Mouse (Mus musculus) thymus, adult 2 months (tissue): Measurements from ENCODE around the gene Asdurf. TPM values are rescaled to one million over a fixed set of nuclear protein-coding genes. Genes with fewer than 3 reads are reported as not detected.

Source experiments
- DNase-seq: peaks from one replicate; pipeline ENCODE4 v3.0.0; 2021
- H3K27ac ChIP-seq: fragments of 200-500 bp; 2 replicates; pipeline ENCODE4 v1.5.1; 2012; ENCODE audit warnings: low read length, control low read depth; ENCODE audit not compliant: control insufficient read depth, insufficient read depth
- H3K27me3 ChIP-seq: fragments of 200-500 bp; 2 replicates; pipeline ENCODE4 v1.6.1; 2012; ENCODE audit warnings: mild to moderate bottlenecking, low read length, moderate library complexity, mixed read lengths; ENCODE audit not compliant: control insufficient read depth, insufficient read depth
- H3K36me3 ChIP-seq: fragments of 200-500 bp; 2 replicates; pipeline ENCODE4 v1.6.1; 2012; ENCODE audit warnings: mild to moderate bottlenecking, low read length, moderate library complexity; ENCODE audit not compliant: control insufficient read depth, insufficient read depth
- H3K4me1 ChIP-seq: fragments of 200-500 bp; replicated peaks from 2 replicates; pipeline ENCODE4 v1.6.1; 2012; ENCODE audit warnings: low read length; ENCODE audit not compliant: control insufficient read depth, insufficient read depth
- H3K4me3 ChIP-seq: fragments of 200-500 bp; 2 replicates; pipeline ENCODE4 v1.5.1; 2012; ENCODE audit warnings: mild to moderate bottlenecking, low read length, control low read depth, moderate library complexity; ENCODE audit not compliant: control insufficient read depth, insufficient read depth
- CTCF ChIP-seq: fragments of 200-500 bp; IDR thresholded peaks from 2 replicates; pipeline ENCODE4 v1.5.1; 2012; ENCODE audit warnings: mild to moderate bottlenecking, control low read depth, low read length, moderate library complexity, borderline replicate concordance; ENCODE audit not compliant: control insufficient read depth, poor library complexity, insufficient read depth; ENCODE audit errors: extremely low read depth
- POLR2A ChIP-seq: fragments of 200-500 bp; IDR thresholded peaks from 2 replicates; pipeline ENCODE4 v1.6.1; 2012; ENCODE audit warnings: mild to moderate bottlenecking, low read length, control low read depth, moderate library complexity; ENCODE audit not compliant: control insufficient read depth, poor library complexity, insufficient read depth; ENCODE audit errors: extremely low read depth
- WGBS: fragments of 180-500 bp; shearing (Covaris S2); methylation state at CpG from one replicate; pipeline ENCODE4 v1.1.7; 2018; 5-methylcytosine and 5-hydroxymethylcytosine counted together
- polyA plus RNA-seq: library from polyadenylated mRNA; depleted of rRNA; stranded (reverse); fragments of >200 nt; gene quantifications from 2 replicates; pipeline ENCODE4 v1.2.3, GENCODE M21; 2012; rRNA removed

The Asdurf gene
- polyA plus RNA-seq, 1 experiment: not detected

DNA sequence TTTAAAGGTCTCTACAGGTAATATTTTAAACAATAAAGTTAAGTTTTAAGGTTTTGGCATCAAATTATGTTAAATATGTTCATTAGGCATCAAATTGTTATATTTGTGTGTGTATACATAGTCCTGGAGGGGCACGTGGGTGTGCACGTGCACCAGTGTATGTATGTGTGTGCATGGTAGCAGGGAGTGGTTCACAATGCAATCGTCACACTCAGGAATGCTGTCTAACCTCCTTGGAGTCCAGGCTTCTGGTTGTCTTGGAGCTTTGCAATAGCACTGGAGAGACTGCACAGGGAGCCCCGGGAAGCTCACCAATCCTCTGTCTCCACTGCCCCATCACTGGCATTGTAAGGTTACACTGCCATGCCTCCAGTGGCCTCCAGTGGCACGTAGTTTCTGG, 29.2 kb downstream of the Asdurf start:
- DNase-seq: no peak
- TF ChIP-seq POLR2A (no peak), CTCF (no peak)
- no peaks in the 10 kb centered on the region for H3K27me3 ChIP-seq
- no peak overlapping the region for H3K4me3 ChIP-seq
- WGBS: 97% methylated on average over 5 of the region's 5 CpGs
- peaks cover 2% of the 10 kb centered on the region for H3K36me3 ChIP-seq
- no peaks in the 10 kb centered on the region for H3K4me1 ChIP-seq
- no peak overlapping the region for H3K27ac ChIP-seq

DNA sequence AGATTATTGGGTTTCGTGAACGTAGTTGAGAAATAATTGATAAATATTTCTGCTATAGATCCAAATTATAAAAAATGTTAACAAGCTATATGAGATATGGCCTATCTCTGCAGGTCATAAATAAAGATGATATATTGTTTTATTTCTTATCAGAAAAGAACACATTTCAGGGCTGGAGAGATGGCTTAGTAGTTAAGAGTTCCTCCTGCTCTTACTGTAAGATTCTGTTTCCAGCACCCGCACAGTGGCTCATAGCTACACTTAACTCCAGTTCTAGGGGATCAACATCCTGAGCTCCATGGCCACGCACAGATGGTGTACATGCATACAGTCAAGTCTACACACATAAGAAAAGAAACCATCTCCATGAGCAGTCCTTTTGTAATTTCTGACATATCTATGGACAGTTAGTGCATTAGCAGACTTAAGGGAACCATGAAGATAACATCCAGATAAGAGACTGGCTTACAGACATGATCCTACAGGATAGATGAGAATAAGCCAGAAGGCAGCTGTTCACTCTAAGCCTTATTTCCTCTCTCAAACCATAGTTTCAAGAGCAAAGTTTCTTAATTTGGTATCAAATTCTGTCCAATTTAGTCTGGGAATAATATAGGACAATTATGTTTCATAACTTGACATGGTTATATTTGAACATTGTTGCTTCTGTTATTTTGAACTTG, 30.6 kb downstream of the Asdurf start:
- H3K36me3 ChIP-seq: peaks cover 8% of the 10 kb centered on the region
- no peaks in the 10 kb centered on the region for H3K27me3 ChIP-seq
- 98% methylated on average over 4 of the region's 4 CpGs for WGBS

DNA sequence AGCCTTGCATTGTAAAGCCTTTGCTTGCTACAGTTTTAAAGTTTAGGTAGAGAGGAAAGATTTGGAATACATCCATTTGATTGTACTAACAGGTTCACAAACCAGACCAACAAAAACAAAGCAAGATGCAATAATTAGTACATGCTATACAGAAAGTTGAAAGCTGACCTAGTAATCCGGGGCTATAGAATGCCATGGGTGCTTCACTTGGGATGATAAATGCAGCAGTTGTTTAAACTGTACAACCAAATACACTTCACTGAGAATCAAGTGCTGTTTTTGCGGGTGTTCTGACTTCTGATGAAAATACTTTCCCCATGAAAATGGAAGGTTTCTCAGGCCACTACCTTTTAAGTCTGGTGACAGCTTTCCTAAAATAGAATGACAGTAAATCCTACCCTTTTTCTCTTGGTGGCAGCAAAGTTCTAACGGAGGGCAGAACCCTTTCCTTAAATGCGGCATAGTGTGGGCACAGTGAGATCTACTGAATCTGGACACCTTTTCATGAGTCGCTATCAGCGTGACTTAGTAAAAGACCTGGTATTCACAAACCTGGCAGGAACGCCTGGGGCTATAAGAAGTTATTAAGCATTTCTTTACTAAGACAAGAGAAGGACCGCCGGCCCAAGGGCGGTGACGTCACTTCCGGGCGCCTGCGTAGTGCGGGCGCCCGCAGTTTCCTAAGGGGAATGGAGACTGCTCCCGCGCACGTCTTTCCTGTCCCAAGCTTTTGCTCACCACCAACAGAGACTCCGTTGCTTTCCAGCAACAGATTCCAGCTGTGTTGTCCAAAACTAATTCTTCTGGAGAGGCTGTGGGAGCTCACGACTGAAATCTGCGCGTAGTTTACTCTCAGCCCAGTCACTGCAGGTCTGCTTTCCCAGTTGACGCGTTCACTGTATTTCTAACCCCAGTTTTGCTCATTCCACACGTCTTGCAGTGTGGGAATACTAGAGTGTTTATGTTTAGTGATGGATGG, 39.1 kb downstream of the Asdurf start, which contains the start of gene Osgepl1:
Osgepl1 (plus strand) TSS at position 636 of the 979 bp plus-strand sequence.
- WGBS: 2% methylated on average over 27 of the region's 27 CpGs
- DNase-seq: peak; percentile 82
- Histone ChIP-seq H3K27ac (peak within 1 kb of the TSS; percentile 9; the same call in 1 of the 2 replicates), H3K4me1 (no peaks in the 10 kb centered on the region), H3K4me3 (peak within 1 kb of the TSS; percentile 83), H3K27me3 (no peaks in the 10 kb centered on the region), H3K36me3 (peaks cover 8% of the 10 kb centered on the region)
- TF ChIP-seq POLR2A (peak; percentile 51), CTCF (no peak)

More for the DNA sequence above, 30.6 kb downstream of the Asdurf start:
- TF ChIP-seq CTCF (no peak), POLR2A (no peak)
- H3K27ac ChIP-seq: no peak overlapping the region
- no peak for DNase-seq
- H3K4me1 ChIP-seq: no peaks in the 10 kb centered on the region
- H3K4me3 ChIP-seq: no peak overlapping the region

DNA sequence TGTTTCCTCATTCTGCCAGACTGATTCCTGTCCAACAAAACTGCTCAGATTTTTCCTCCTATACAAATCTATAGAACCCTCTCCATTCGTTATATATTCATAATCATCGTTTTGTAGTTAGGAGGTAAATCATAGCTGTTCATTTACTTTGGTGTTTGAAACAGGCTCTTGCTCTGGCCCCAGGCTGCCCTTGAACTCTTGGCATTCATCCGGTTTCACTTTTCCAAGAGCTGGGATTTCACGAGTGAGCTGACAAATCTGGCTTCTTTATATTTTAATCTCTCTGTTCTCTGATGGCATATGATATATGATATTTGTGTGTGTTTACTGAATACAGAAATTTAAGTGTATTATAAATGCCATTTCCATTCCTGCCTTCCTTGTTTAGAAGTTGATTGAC, 51.9 kb downstream of the Asdurf start:
- TF ChIP-seq CTCF: no peak
- TF ChIP-seq POLR2A: no peak
- 93% methylated on average over 4 of the region's 4 CpGs for WGBS
- no peaks in the 10 kb centered on the region for H3K27me3 ChIP-seq
- H3K27ac ChIP-seq: no peak overlapping the region
- no peak for DNase-seq
- H3K4me3 ChIP-seq: no peak overlapping the region
- no peaks in the 10 kb centered on the region for H3K4me1 ChIP-seq
- peaks cover 16% of the 10 kb centered on the region; the same call in 1 of the 2 replicates for H3K36me3 ChIP-seq

Other genes with a start within 250 kb of the Asdurf start
- not detected in 2 replicates for gene 1700019A02Rik, start 165.0 kb downstream of the Asdurf start, polyA plus RNA-seq
- gene Pms1, start 55.6 kb downstream of the Asdurf start, polyA plus RNA-seq: 5.2 and 5.5 TPM in 2 replicates
- 15.6 and 20.9 TPM in 2 replicates for gene Ormdl1, start 55.5 kb downstream of the Asdurf start, polyA plus RNA-seq
- gene Gm28778, start 55.5 kb downstream of the Asdurf start, polyA plus RNA-seq: 32.3 and 35.6 TPM in 2 replicates
- gene Osgepl1, start 39.0 kb downstream of the Asdurf start, polyA plus RNA-seq: 4.1 and 5.3 TPM in 2 replicates
- gene Gm28551, start within 50 bp of the Asdurf start, polyA plus RNA-seq: not detected in 2 replicates
- 7.1 and 7.3 TPM in 2 replicates for gene Asnsd1, start 133 bp upstream of the Asdurf start, polyA plus RNA-seq